Mouse (Mus musculus) intestine, embryonic 16.5 days (tissue): Measurements from ENCODE around the gene Rrad. TPM values are rescaled to one million over a fixed set of nuclear protein-coding genes. Genes with fewer than 3 reads are reported as not detected.
A peak's percentile ranks its signal among the peaks of the same experiment; 100 is the strongest.

ENCODE experiments used
- ATAC-seq: fragments of 200-750 bp; cut with Nextera tagmentation; 2 replicates; pipeline ENCODE4 v1.8.0; 2017; ENCODE audit warnings: moderate TSS enrichment, moderate library complexity
- H3K27ac ChIP-seq: fragments of 300-500 bp; sonication (generic); 2 replicates; pipeline ENCODE4 v1.5.1; 2014; ENCODE audit warnings: mild to moderate bottlenecking, low read length
- H3K27me3 ChIP-seq: fragments of 300-500 bp; sonication (generic); replicated peaks from 2 replicates; pipeline ENCODE4 v1.6.1; 2014; ENCODE audit warnings: low read length, control low read depth, mixed read lengths; ENCODE audit not compliant: control insufficient read depth, insufficient read depth
- H3K36me3 ChIP-seq: fragments of 300-500 bp; sonication (generic); 2 replicates; pipeline ENCODE4 v1.6.1; 2014; ENCODE audit warnings: low read length, control low read depth; ENCODE audit not compliant: control insufficient read depth, insufficient read depth
- H3K4me1 ChIP-seq: fragments of 300-500 bp; sonication (generic); 2 replicates; pipeline ENCODE4 v1.6.1; 2014; ENCODE audit warnings: low read length, control low read depth, mixed read lengths; ENCODE audit not compliant: control insufficient read depth, insufficient read depth
- H3K4me2 ChIP-seq: fragments of 300-500 bp; sonication (generic); 2 replicates; pipeline ENCODE4 v1.6.1; 2014; ENCODE audit warnings: low read depth, low read length, control low read depth
- H3K4me3 ChIP-seq: fragments of 300-500 bp; sonication (generic); 2 replicates; pipeline ENCODE4 v1.5.1; 2014; ENCODE audit warnings: mild to moderate bottlenecking, low read length
- H3K9ac ChIP-seq: fragments of 300-500 bp; sonication (generic); 2 replicates; pipeline ENCODE4 v1.6.1; 2014; ENCODE audit warnings: low read depth, low read length
- H3K9me3 ChIP-seq: fragments of 300-500 bp; sonication (generic); 2 replicates; pipeline ENCODE4 v1.6.1; 2016; ENCODE audit warnings: low read length, control low read depth; ENCODE audit not compliant: control insufficient read depth
- WGBS: fragments of 180-500 bp; shearing (Covaris S2); extraction: QIAGEN DNeasy Blood & Tissue Kit; methylation state at CpG from one replicate; pipeline ENCODE4 v1.1.7; 2014; 5-methylcytosine and 5-hydroxymethylcytosine counted together
- polyA plus RNA-seq: library from polyadenylated mRNA; unstranded; fragments of >200 nt; fragmentation: Nextera tagmentation; extraction: Ambion mirVana; gene quantifications from 2 replicates; pipeline ENCODE4 v1.2.1, GENCODE M21; 2015

Gene Rrad
- polyA plus RNA-seq, 1 experiment from 2014 or later, result 4.6 TPM

DNA sequence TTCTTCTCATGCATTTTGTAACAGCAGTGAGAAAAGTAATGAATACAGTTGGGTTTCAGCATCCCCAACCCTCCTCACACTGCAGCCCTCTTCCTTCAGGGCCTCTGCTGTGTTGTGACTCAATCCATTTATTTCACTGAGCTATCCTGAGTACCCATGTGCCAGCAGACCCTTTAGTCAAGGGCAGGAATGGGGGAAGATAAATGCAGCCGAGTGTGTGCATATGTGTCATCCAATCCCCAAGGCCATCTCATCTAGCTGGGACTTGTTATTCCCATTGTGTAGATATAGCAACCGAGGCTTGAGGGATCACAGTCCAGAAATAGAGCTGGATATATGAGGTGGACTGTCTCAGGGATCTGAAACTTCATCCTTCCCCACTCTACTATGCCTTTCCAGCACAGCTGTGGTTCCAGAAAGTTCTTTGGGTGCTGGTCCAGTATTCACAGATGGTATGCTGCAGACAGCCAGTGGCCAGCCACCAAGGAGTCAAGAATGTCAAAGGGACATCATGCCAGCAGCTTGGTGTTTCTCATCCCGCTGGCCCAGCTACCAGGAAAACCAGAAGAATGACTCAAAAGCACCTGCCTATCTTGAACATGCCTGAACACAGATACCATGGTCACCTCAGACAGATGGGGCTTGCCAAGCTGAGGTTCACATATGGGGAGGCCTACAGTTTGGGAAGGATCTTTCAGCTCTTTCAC is 4.0 kb upstream of the Rrad start:
- peaks cover 8% of the 10 kb centered on the region for H3K4me1 ChIP-seq
- no peak overlapping the region for H3K9ac ChIP-seq
- no peak for ATAC-seq
- H3K27ac ChIP-seq, result no peak overlapping the region
- H3K9me3 ChIP-seq, result no peaks in the 10 kb centered on the region
- H3K36me3 ChIP-seq, result no peaks in the 10 kb centered on the region
- WGBS, result 84% methylated on average over 3 of the region's 3 CpGs
- H3K4me2 ChIP-seq, result no peak overlapping the region
- H3K27me3 ChIP-seq, result peaks cover 8% of the 10 kb centered on the region
- no peak overlapping the region for H3K4me3 ChIP-seq

DNA sequence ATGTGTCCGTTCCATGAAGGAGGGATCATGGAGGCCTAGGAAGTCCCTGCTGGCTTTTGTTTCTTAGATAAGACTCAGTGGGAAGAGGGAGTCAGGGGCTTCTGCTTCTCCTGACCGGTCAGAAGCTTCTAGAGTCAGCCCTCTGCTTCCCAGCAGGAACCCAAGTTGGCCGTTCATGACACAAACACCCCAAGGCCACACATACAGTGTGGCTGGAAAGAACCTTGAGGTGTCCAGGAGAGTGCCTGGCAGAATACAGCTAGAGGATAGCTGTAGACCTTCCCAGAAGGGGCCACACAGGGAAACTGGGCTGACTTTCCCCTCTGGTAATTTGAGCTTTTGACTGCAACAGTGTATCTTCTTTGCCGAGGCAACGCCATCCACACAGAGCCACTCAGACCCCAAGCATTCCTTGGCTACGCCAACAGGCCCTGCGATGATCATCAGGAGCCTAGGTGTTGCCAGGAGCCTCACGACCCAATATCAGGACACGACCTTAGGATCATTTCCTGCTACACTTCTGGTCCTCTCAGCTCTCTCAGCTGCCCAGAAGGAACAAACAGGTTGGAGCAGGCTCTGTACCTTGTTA is 2.1 kb upstream of the Rrad start:
- H3K27ac ChIP-seq, result no peak overlapping the region
- no peak overlapping the region for H3K4me3 ChIP-seq
- no peak overlapping the region for H3K4me2 ChIP-seq
- peaks cover 9% of the 10 kb centered on the region for H3K27me3 ChIP-seq
- H3K36me3 ChIP-seq, result no peaks in the 10 kb centered on the region
- H3K9ac ChIP-seq, result no peak overlapping the region
- H3K4me1 ChIP-seq, result peaks cover 6% of the 10 kb centered on the region
- ATAC-seq, result no peak
- no peaks in the 10 kb centered on the region for H3K9me3 ChIP-seq
- 54% methylated on average over 9 of the region's 9 CpGs for WGBS

DNA sequence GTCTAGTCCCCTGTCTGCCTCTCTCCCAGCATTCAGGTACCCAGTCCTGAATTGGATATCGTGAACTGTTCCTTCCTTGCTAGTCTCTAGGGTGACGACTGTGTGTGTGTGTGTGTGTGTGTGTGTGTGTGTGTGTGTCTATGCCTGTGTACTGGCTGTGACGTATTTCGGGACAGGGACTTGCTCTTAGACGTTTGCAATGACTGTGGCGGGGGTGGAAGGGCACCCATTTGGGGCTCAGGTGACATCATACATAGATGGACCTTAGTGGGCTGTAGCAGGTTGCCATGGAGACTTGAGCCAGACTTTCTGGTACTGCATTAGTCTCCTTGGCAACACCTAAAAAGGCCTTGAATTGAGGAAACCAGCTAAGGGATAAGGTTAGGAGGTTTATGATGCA is 1.4 kb upstream of the Rrad start:
- H3K36me3 ChIP-seq, result no peaks in the 10 kb centered on the region
- H3K9me3 ChIP-seq, result no peaks in the 10 kb centered on the region
- no peak overlapping the region for H3K27ac ChIP-seq
- no peak overlapping the region for H3K9ac ChIP-seq
- H3K4me3 ChIP-seq, result no peak overlapping the region
- no peak overlapping the region for H3K4me2 ChIP-seq
- peaks cover 9% of the 10 kb centered on the region for H3K27me3 ChIP-seq
- no peak for ATAC-seq
- peaks cover 6% of the 10 kb centered on the region for H3K4me1 ChIP-seq
- WGBS, result 72% methylated on average over 6 of the region's 6 CpGs

DNA sequence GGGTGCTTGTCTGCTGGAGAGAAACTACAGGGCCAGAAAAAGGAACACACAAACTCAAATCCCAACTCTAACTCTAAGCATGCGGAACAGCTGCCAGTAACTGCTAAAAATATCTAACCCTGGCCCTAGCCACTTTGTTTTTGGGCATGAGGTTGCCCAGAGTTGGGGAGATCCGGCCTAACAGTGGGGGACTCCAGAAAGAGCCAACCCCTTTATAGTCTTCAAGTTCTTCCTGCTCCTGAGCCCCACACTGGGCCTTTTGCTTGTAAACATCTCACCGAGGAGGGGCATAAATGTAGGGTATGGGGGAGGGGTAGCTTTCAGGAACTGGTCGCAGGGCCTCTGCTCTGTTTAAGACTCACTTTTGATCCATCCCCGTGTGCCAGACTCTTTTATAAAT is 848 bp upstream of the Rrad start:
- Histone ChIP-seq H3K9me3 (no peaks in the 10 kb centered on the region), H3K36me3 (no peaks in the 10 kb centered on the region), H3K27me3 (peaks cover 9% of the 10 kb centered on the region), H3K4me3 (peak overlapping the region; percentile 48; the same call in 1 of the 2 replicates), H3K27ac (no peak overlapping the region), H3K4me1 (peaks cover 6% of the 10 kb centered on the region), H3K4me2 (peak overlapping the region; percentile 70), H3K9ac (no peak overlapping the region)
- WGBS, result 42% methylated on average over 5 of the region's 5 CpGs
- ATAC-seq, result no peak

DNA sequence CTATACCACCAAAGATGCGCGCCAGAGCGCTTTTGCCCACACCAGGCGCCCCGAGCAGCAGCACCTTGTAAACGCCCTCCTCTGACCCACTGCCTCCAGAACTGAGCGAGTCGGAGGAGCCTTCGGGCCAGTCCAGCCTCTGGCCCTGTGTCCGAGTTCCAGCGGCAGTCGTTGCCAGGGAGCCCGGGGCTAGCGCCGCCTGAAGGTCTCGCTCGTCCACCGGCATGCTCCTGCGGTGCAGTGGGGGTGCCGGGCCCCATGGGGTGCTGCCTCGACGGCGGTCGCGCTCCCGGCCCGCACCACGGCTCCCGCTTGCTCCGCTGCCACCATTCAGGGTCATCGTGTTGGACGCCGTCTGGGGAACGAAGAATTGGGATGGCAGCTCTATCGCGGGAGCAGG is 553 bp downstream of the Rrad start:
- H3K9me3 ChIP-seq, result no peaks in the 10 kb centered on the region
- WGBS, result under 1% methylated on average over 36 of the region's 36 CpGs
- H3K27ac ChIP-seq, result no peak overlapping the region
- H3K4me3 ChIP-seq, result peak overlapping the region; percentile 48
- H3K4me1 ChIP-seq, result peaks cover 6% of the 10 kb centered on the region
- H3K4me2 ChIP-seq, result peak overlapping the region; percentile 70
- H3K36me3 ChIP-seq, result no peaks in the 10 kb centered on the region
- peaks cover 9% of the 10 kb centered on the region for H3K27me3 ChIP-seq
- peak overlapping the region; percentile 60 for H3K9ac ChIP-seq
- peak; percentile 34; the same call in 1 of the 2 replicates for ATAC-seq

DNA sequence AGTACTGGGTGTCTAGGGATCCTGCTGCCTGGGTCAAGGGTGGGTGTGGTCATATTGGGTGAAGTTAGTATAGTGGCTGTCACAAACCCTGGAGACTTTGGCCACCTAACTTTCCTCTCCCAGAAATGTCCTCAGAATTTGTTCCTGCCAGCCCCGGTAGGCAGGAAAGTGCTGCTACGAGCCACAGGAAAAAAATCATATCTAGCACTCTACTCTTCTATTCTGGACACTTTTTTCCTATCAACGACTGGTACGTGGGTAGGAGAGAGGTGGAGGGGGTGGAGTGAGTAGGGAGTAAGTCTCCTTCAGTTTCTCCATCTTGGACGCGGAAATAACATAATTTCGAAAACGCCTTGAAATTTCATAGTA is 1.0 kb downstream of the Rrad start:
- Histone ChIP-seq H3K4me2 (peak overlapping the region; percentile 70), H3K4me1 (peaks cover 6% of the 10 kb centered on the region), H3K9ac (peak overlapping the region; percentile 60; the same call in 1 of the 2 replicates), H3K27ac (no peak overlapping the region), H3K9me3 (no peaks in the 10 kb centered on the region), H3K4me3 (peak overlapping the region; percentile 48), H3K27me3 (peaks cover 9% of the 10 kb centered on the region), H3K36me3 (no peaks in the 10 kb centered on the region)
- WGBS, result 32% methylated on average over 8 of the region's 8 CpGs
- ATAC-seq, result no peak

DNA sequence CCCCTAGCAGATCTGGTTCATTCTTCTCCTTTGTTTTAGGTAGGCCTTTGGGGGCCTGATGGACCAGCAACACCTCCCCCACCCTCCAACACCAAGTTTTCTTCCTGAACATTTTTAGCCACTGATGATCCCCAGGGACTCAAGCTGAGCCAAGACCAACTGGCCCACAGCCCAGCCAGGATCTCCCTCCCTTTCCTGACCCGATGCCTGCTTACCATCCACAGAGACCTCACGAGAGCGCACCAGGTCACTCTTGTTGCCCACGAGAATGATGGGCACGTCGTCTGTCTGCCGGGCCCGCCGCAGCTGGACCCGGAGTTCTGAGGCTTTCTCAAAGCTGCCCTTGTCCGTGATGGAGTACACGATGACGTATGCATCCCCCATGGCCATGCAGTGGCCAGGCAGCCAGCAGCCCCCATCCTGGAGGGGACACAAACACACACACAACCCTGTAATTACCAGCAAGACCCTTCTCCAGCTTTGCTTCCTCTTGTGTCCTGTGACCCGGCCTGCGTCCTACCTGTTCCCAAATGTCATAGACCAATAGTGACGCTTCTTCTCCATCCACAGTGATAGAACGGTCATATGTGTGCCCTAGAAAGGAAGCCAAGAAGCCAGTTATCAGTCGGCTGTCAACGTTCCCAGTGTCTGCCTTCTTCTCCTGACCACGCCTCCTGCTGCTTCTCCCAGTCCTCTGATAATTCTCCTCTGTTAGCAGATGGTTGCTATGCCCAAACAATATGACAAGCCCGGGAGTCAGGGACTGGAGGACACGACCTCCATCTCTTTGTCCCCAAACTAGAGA is 1.6 kb downstream of the Rrad start:
- Histone ChIP-seq H3K4me2 (no peak overlapping the region), H3K27ac (no peak overlapping the region), H3K9me3 (no peaks in the 10 kb centered on the region), H3K4me3 (no peak overlapping the region), H3K36me3 (no peaks in the 10 kb centered on the region), H3K9ac (no peak overlapping the region), H3K4me1 (peaks cover 6% of the 10 kb centered on the region), H3K27me3 (peaks cover 9% of the 10 kb centered on the region)
- no peak for ATAC-seq
- 70% methylated on average over 22 of the region's 22 CpGs for WGBS

DNA sequence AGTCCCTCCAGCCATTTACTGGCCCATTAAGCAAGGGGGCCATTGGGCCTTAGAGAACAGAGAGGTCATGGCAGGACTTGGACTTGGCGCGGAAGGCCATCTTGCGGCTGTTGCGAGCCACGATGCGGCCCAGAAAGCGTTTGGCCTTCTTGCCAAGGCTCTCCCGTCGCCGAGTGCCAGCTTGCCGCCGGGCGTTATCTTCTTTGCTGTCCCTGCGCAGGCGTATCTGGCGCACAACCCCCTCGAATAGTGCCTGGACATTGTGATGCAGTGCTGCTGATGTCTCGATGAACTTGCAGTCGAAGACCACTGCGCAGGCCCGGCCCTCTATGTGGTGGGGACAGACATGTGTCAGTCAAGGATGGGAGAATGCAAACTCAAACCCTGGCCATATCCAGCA is 2.7 kb downstream of the Rrad start:
- Histone ChIP-seq H3K9ac (no peak overlapping the region), H3K4me2 (no peak overlapping the region), H3K9me3 (no peaks in the 10 kb centered on the region), H3K4me3 (no peak overlapping the region), H3K27ac (no peak overlapping the region), H3K36me3 (no peaks in the 10 kb centered on the region), H3K4me1 (peaks cover 6% of the 10 kb centered on the region), H3K27me3 (peaks cover 9% of the 10 kb centered on the region)
- ATAC-seq, result no peak
- WGBS, result 93% methylated on average over 21 of the region's 21 CpGs

DNA sequence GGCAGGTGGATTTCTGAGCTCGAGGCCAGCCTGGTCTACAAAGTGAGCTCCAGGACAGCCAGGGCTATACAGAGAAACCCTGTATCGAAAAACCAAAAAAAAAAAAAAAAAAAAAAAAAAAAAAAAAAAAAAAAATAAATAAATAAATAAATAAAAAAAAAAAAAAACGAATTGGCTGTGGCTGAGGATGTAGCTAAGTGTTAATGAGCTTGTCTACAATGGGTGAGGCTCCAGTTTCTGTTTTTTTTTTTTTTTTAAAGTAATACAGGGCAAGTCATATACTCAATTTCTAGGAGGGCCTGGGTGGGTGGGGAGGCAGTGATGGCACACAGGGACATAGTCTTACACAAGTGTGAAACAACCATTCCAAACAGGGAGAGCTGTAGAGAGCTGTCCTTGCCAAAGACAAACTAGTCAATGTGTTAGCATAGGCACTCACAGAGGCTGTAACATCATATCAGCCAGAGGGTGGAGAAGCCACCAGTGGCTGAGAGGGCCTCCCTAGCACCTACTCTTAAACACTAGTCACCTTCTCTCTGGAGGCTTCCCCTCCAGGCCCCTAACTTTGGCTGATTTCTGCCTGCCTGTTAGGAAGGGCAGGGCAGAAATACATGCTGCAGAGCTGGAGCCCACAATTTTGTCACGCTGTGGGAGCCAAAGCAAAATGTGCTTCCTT is 3.9 kb downstream of the Rrad start:
- Histone ChIP-seq H3K9ac (no peak overlapping the region), H3K4me1 (peaks cover 6% of the 10 kb centered on the region), H3K4me2 (no peak overlapping the region), H3K36me3 (no peaks in the 10 kb centered on the region), H3K27ac (no peak overlapping the region), H3K4me3 (no peak overlapping the region), H3K9me3 (no peaks in the 10 kb centered on the region), H3K27me3 (peaks cover 9% of the 10 kb centered on the region)
- no peak for ATAC-seq
- 78% methylated on average over 4 of the region's 4 CpGs for WGBS
